ENCODE assay signal across 14 mouse cellular contexts in genomic region chr2:6257146-6257545, GRCm38 (mm10). TPM values are rescaled to one million over a fixed set of nuclear protein-coding genes. Genes with fewer than 3 reads are reported as not detected.
DNase-seq lines count a peak whose midpoint lies in the region; ATAC-seq lines count a peak whose summit lies in the region.
"Had no signal": no experiment of that assay in that cellular context is flagged by ENCODE, and none has a peak within 500 bp of the region (broad histone marks: within the 10 kb centered on the region; RNA-seq: fewer than 3 reads in every experiment).

No protein-coding gene starts in this region.

- peak overlapping the region; percentile 81; the same call in 1 of the 2 replicates for H3K27ac ChIP-seq in embryonic facial prominence, embryonic 15.5 days (replicated peaks)
- no peak overlapping the region for H3K27ac ChIP-seq in embryonic facial prominence, embryonic 10.5 days (replicated peaks)
- H3K27ac ChIP-seq in kidney, embryonic 15.5 days: no peak overlapping the region
- H3K27ac ChIP-seq: hindbrain, embryonic 12.5 days had no signal

- WGBS in embryonic facial prominence, embryonic 15.5 days: 67% methylated on average over 2 of the region's 2 CpGs
- 83% methylated on average over 2 of the region's 2 CpGs for WGBS in embryonic facial prominence, embryonic 10.5 days
- WGBS in kidney, embryonic 15.5 days: 50% methylated on average over 2 of the region's 2 CpGs

- DNase-seq in embryonic facial prominence, embryonic 10.5 days (ENCODE audit: low spot score): no peak
- DNase-seq in right cerebral cortex, adult 18-20 months: peak; percentile 85
- no peak for DNase-seq in right cerebral cortex, postnatal 4 days
- DNase-seq in left cerebral cortex, postnatal 14 days (ENCODE audit: low spot score in 2 of 2): peak; percentile 76 to 82
- DNase-seq in cerebellum, postnatal 14 days: no peak
- DNase-seq: kidney, adult 8-10 months; liver, postnatal 0 days had no signal

- no peaks in the 10 kb centered on the region for H3K36me3 ChIP-seq in embryonic facial prominence, embryonic 15.5 days
- no peaks in the 10 kb centered on the region for H3K36me3 ChIP-seq in embryonic facial prominence, embryonic 10.5 days (replicated peaks)
- H3K36me3 ChIP-seq in kidney, embryonic 15.5 days: no peaks in the 10 kb centered on the region
- H3K36me3 ChIP-seq: forebrain, embryonic 12.5 days; hindbrain, embryonic 12.5 days; midbrain, embryonic 13.5 days; neural tube, embryonic 13.5 days had no signal

- H3K9me3 ChIP-seq in embryonic facial prominence, embryonic 15.5 days (replicated peaks): no peaks in the 10 kb centered on the region
- no peaks in the 10 kb centered on the region for H3K9me3 ChIP-seq in embryonic facial prominence, embryonic 10.5 days
- H3K9me3 ChIP-seq in kidney, embryonic 15.5 days (replicated peaks): no peaks in the 10 kb centered on the region

- H3K9ac ChIP-seq in embryonic facial prominence, embryonic 15.5 days: no peak overlapping the region
- H3K9ac ChIP-seq in kidney, embryonic 15.5 days: no peak overlapping the region
- H3K9ac ChIP-seq: forebrain, embryonic 12.5 days; hindbrain, embryonic 12.5 days; liver, postnatal 0 days; midbrain, embryonic 13.5 days; neural tube, embryonic 13.5 days had no signal

- peaks cover 13% of the 10 kb centered on the region for H3K4me1 ChIP-seq in embryonic facial prominence, embryonic 15.5 days
- peaks cover 11% of the 10 kb centered on the region for H3K4me1 ChIP-seq in embryonic facial prominence, embryonic 10.5 days
- H3K4me1 ChIP-seq in kidney, embryonic 15.5 days: peaks cover 9% of the 10 kb centered on the region

- intact Hi-C loops in left cerebral cortex, postnatal 14 days (cut with DNase I): loop anchor here (5.0 kb wide), 1 partner anchor 65 kb away; the partner anchor contains the start of gene Usp6nl

- H3K4me3 ChIP-seq in embryonic facial prominence, embryonic 15.5 days (replicated peaks): no peak overlapping the region
- no peak overlapping the region for H3K4me3 ChIP-seq in embryonic facial prominence, embryonic 10.5 days
- H3K4me3 ChIP-seq in kidney, embryonic 15.5 days (replicated peaks): no peak overlapping the region
- H3K4me3 ChIP-seq: forebrain, embryonic 12.5 days; hindbrain, embryonic 12.5 days; midbrain, embryonic 13.5 days; neural tube, embryonic 13.5 days had no signal

- H3K27me3 ChIP-seq in embryonic facial prominence, embryonic 15.5 days: no peaks in the 10 kb centered on the region
- H3K27me3 ChIP-seq in embryonic facial prominence, embryonic 10.5 days (replicated peaks; ENCODE audit: low read depth, poor library complexity, severe bottlenecking): peaks cover 43% of the 10 kb centered on the region
- H3K27me3 ChIP-seq in kidney, embryonic 15.5 days: no peaks in the 10 kb centered on the region

- H3K4me2 ChIP-seq in embryonic facial prominence, embryonic 15.5 days (replicated peaks): no peak overlapping the region
- no peak overlapping the region for H3K4me2 ChIP-seq in kidney, embryonic 15.5 days
- H3K4me2 ChIP-seq: forebrain, embryonic 12.5 days; hindbrain, embryonic 12.5 days; midbrain, embryonic 13.5 days; neural tube, embryonic 13.5 days had no signal

- no peak for ATAC-seq in embryonic facial prominence, embryonic 15.5 days (ENCODE audit: insufficient number of reproducible peaks, low FRiP score, low TSS enrichment, low read depth)
- no peak for ATAC-seq in kidney, embryonic 15.5 days (replicated peaks; ENCODE audit: low FRiP score)
- ATAC-seq in megakaryocyte, adult 5-6 weeks (ENCODE audit: poor library complexity, severe bottlenecking): no peak
- ATAC-seq: midbrain, embryonic 13.5 days had no signal

RNA-seq across cellular contexts. Expression of gene Echdc3, which starts 44.3 kb away (rescaled TPM):
- polyA plus RNA-seq in embryonic facial prominence, embryonic 15.5 days (2015; fragmentation: Nextera tagmentation; extraction: Ambion mirVana): 5.0 and 6.3 TPM in 2 replicates
- 2.5 and 3.1 TPM in 2 replicates for polyA plus RNA-seq in embryonic facial prominence, embryonic 10.5 days (2016; fragmentation: Nextera tagmentation; extraction: Ambion mirVana)
- under 1 TPM; 0.37 to 0.70 TPM for total RNA-seq in left cerebral cortex, postnatal 14 days (2021)
- 8.7 and 9.5 TPM in 2 replicates for polyA plus RNA-seq in kidney, embryonic 15.5 days (2015; fragmentation: Nextera tagmentation; extraction: Ambion mirVana)
- 0.18 and 1.2 TPM in 2 replicates for total RNA-seq in megakaryocyte, adult 5-6 weeks (2015)
- total RNA-seq in megakaryocyte, adult 5-6 weeks (2017): not detected in 2 replicates

Comparison
In these comparisons a context has a peak if more than half of its experiments do, and no peak if none do; other contexts are left out.
1. DNase-seq: peak in right cerebral cortex, adult 18-20 months (single experiment) and left cerebral cortex, postnatal 14 days (2 of 2); none in embryonic facial prominence, embryonic 10.5 days (single experiment), right cerebral cortex, postnatal 4 days (single experiment) and cerebellum, postnatal 14 days (0 of 2).